Mouse (Mus musculus) liver, adult 2 months (tissue): ENCODE measurements around the gene Capsl.

Source experiments
- CTCF ChIP-seq: fragments of 200-500 bp; IDR thresholded peaks from 2 replicates; pipeline ENCODE4 v1.5.1; 2011; ENCODE audit warnings: low read depth, low read length, control low read depth
- POLR2A ChIP-seq: fragments of 200-500 bp; IDR thresholded peaks from 2 replicates; pipeline ENCODE4 v1.6.1; 2011; ENCODE audit warnings: low read length, control low read depth; ENCODE audit not compliant: insufficient read depth; ENCODE audit errors: extremely low read depth

GRCm38 (mm10) chr15:9454198-9454597 lies 18.4 kb downstream of the Capsl start:
- no peak for TF ChIP-seq CTCF
- no peak for TF ChIP-seq POLR2A
